Mouse (Mus musculus) midbrain, postnatal 0 days (tissue): ENCODE measurements at regions not wholly inside any gene's neighbourhood (a gene's known extent, or its start where the extent isn't known, plus 50 kb on each side); places are given as distances from the start of the nearest gene placed in this dataset.
A peak's percentile ranks its signal among the peaks of the same experiment; 100 is the strongest.

Experiments
- ATAC-seq: fragments of 200-750 bp; cut with Nextera tagmentation; 2 replicates; pipeline ENCODE4 v1.8.0; 2017; ENCODE audit warnings: moderate number of reproducible peaks, mild to moderate bottlenecking, moderate TSS enrichment, moderate library complexity; ENCODE audit not compliant: low FRiP score
- DNase-seq: peaks from one replicate; pipeline ENCODE4 v3.0.0-alpha.2; 2015; ENCODE audit warnings: low spot score
- H3K27ac ChIP-seq: fragments of 300-500 bp; sonication (generic); 2 replicates; pipeline ENCODE4 v1.5.1; 2014; ENCODE audit warnings: low read depth, mild to moderate bottlenecking, low read length, mixed read lengths
- H3K27me3 ChIP-seq: fragments of 300-500 bp; sonication (generic); 2 replicates; pipeline ENCODE4 v1.6.1; 2014; ENCODE audit warnings: low read length, control low read depth, mixed read lengths; ENCODE audit not compliant: insufficient read depth
- H3K36me3 ChIP-seq: fragments of 300-500 bp; sonication (generic); 2 replicates; pipeline ENCODE4 v1.6.1; 2014; ENCODE audit warnings: low read length, control low read depth, mixed read lengths; ENCODE audit not compliant: insufficient read depth
- H3K4me1 ChIP-seq: fragments of 300-500 bp; sonication (generic); 2 replicates; pipeline ENCODE4 v1.6.1; 2014; ENCODE audit warnings: mild to moderate bottlenecking, control low read depth, antibody characterized with exemption, low read length, mixed read lengths; ENCODE audit not compliant: insufficient read depth
- H3K4me2 ChIP-seq: fragments of 300-500 bp; sonication (generic); 2 replicates; pipeline ENCODE4 v1.6.1; 2014; ENCODE audit warnings: low read depth, mild to moderate bottlenecking, low read length, mixed read lengths; ENCODE audit not compliant: poor library complexity, severe bottlenecking
- H3K4me3 ChIP-seq: fragments of 300-500 bp; sonication (generic); 2 replicates; pipeline ENCODE4 v1.5.1; 2014; ENCODE audit warnings: low read depth, mild to moderate bottlenecking, low read length, moderate library complexity
- H3K9ac ChIP-seq: fragments of 300-500 bp; sonication (generic); replicated peaks from 2 replicates; pipeline ENCODE4 v1.6.1; 2014; ENCODE audit warnings: mild to moderate bottlenecking, low read length, moderate library complexity, mixed read lengths; ENCODE audit not compliant: poor library complexity, severe bottlenecking
- H3K9me3 ChIP-seq: fragments of 300-500 bp; sonication (generic); 2 replicates; pipeline ENCODE4 v1.6.1; 2016; ENCODE audit warnings: low read length, control low read depth
- CTCF ChIP-seq: IDR thresholded peaks from 2 replicates; pipeline ENCODE4 v1.5.1; 2016; ENCODE audit warnings: antibody characterized with exemption, mild to moderate bottlenecking
- WGBS: fragments of 180-500 bp; shearing (Covaris S2); extraction: QIAGEN DNeasy Blood & Tissue Kit; methylation state at CpG from one replicate; pipeline ENCODE4 v1.1.7; 2014; 5-methylcytosine and 5-hydroxymethylcytosine counted together

DNA sequence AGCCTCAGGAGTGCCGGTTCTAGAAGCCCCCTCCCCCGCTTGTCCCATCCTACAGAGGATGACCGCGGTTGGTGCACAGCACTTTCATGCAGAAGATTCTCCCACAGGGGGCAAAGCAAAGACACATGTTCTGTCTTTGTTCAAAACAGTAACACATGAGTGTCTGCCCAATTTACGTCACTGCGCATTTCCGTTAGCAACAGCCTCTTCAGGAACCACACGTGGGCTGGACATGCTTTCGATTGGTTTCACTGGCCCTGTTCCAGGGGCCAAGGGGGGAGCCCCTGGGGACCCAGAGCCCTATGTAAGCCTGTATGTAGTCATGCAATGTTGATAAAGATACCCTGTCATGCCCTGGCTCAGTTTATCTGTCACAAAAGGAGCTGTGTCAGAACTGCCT is 116.2 kb upstream of the Twist2 start:
- 59% methylated on average over 9 of the region's 9 CpGs for WGBS
- DNase-seq: no peak
- no peak overlapping the region for H3K4me2 ChIP-seq
- H3K27me3 ChIP-seq: no peaks in the 10 kb centered on the region
- H3K4me3 ChIP-seq: no peak overlapping the region
- H3K36me3 ChIP-seq: no peaks in the 10 kb centered on the region
- TF ChIP-seq CTCF: no peak
- H3K4me1 ChIP-seq: no peaks in the 10 kb centered on the region
- H3K9ac ChIP-seq: no peak overlapping the region
- no peak for ATAC-seq
- no peak overlapping the region for H3K27ac ChIP-seq
- H3K9me3 ChIP-seq: no peaks in the 10 kb centered on the region

DNA sequence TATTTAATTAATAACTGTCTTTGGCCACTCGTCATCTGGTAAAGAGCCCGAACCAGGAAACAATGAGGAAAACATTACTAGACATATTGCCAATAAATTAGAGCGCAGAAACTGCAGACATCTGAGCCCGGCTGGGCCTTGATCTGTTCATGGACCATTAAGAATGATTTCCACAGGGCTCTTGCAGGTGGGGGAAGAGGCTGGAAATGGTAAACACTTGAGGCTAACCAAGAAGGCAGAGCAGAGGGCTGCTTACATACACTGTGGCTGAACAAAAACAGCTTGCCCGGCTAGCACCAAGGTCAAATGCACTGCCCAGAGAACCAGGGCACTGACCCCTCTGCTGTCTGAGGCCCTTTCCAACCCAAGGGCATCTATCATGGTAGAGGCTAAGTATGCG is 115.5 kb upstream of the Twist2 start:
- 84% methylated on average over 6 of the region's 6 CpGs for WGBS

DNA sequence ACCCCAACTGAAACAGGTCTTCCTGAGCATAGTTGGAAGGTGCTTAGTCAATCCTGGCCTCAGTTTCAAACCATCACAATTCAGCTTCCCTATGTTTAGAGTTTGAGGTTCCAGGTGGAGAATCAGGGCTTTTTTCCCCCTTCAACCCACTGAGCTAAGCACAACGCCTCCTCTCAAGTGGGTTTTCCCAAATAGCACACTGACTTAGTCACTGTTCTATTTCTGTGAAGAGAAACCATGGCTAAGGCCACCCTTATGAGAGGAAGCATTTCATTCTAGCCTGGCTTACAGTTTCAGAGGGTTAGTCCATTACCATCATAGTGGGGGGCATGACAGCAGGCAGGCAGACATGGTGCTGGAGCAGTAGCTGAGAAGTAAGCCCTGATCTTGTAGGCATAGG is 109.7 kb upstream of the Twist2 start:
- no peak overlapping the region for H3K4me2 ChIP-seq
- ATAC-seq: no peak
- H3K27ac ChIP-seq: no peak overlapping the region
- no peak overlapping the region for H3K4me3 ChIP-seq
- H3K27me3 ChIP-seq: no peaks in the 10 kb centered on the region
- H3K9ac ChIP-seq: no peak overlapping the region
- no peak for TF ChIP-seq CTCF
- no peaks in the 10 kb centered on the region for H3K4me1 ChIP-seq
- DNase-seq: no peak
- no peaks in the 10 kb centered on the region for H3K36me3 ChIP-seq
- WGBS: 83% methylated on average over 1 of the region's 1 CpGs
- no peaks in the 10 kb centered on the region for H3K9me3 ChIP-seq

More for the DNA sequence above, 115.5 kb upstream of the Twist2 start:
- no peaks in the 10 kb centered on the region for H3K27me3 ChIP-seq
- DNase-seq: no peak
- H3K36me3 ChIP-seq: no peaks in the 10 kb centered on the region
- no peaks in the 10 kb centered on the region for H3K4me1 ChIP-seq
- no peak overlapping the region for H3K4me2 ChIP-seq
- no peaks in the 10 kb centered on the region for H3K9me3 ChIP-seq
- ATAC-seq: no peak
- H3K27ac ChIP-seq: no peak overlapping the region
- H3K4me3 ChIP-seq: no peak overlapping the region
- no peak overlapping the region for H3K9ac ChIP-seq
- no peak for TF ChIP-seq CTCF

DNA sequence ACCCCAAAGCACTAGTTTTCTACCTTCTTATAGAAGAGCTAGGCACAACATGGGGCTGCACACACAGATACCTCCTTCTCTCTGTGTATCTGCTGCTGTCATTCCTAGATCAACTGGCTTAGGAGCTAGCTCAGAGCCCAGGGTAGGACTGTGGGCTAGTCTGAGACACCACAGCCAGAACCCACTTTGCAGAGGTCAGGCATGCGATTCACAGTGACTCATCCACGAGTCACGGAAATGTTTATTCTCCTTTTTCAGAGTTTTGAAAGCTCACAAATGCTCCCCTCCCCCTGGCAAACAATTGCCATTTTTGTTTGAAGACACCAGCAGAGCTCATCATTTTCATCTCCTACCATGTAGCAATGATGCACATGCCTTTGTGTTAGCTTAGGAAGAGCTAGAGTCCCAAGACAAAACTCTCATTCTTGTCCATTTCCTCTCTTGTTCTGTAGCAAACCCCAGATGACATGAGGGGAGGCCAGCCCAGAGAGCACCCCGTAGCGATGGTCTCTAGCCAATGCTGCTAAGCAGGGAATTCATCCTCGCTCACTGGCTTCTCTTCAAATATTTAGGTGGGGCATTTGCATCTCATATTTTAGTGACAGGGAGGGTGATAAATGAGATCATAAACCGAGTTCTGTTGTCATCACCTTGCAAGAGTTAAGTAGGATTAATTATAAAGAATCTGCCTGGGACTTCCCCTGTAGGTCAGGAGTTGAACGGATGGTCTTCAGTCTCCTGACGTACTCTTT is 108.4 kb upstream of the Twist2 start:
- H3K36me3 ChIP-seq: no peaks in the 10 kb centered on the region
- H3K4me2 ChIP-seq: no peak overlapping the region
- DNase-seq (no peak), ATAC-seq (no peak)
- H3K9me3 ChIP-seq: no peaks in the 10 kb centered on the region
- H3K27me3 ChIP-seq: no peaks in the 10 kb centered on the region
- no peak overlapping the region for H3K9ac ChIP-seq
- H3K4me3 ChIP-seq: no peak overlapping the region
- no peak overlapping the region for H3K27ac ChIP-seq
- no peaks in the 10 kb centered on the region for H3K4me1 ChIP-seq
- 88% methylated on average over 9 of the region's 9 CpGs for WGBS
- no peak for TF ChIP-seq CTCF

DNA sequence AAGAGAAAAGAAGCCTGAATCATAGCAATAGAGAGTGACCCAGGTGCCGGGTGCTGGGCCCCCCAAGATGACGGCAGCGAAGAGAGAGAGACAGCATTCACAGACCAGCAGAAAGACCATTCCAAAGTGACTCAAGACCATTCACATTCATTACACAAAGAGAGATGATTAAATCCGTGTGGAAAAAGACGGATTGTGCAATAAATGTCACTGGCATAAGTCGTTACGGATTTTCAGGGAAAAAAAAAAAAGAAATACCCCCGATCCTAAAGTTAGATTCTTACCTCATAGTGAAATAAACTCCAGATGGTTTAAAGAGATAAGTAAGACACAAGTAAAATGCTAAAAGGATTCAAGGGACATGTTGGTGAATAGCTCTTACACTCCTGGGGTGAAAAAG is 104.2 kb upstream of the Twist2 start:
- Histone ChIP-seq H3K9ac (no peak overlapping the region), H3K4me1 (no peaks in the 10 kb centered on the region), H3K36me3 (no peaks in the 10 kb centered on the region), H3K27ac (no peak overlapping the region), H3K4me2 (no peak overlapping the region), H3K27me3 (no peaks in the 10 kb centered on the region), H3K9me3 (no peaks in the 10 kb centered on the region), H3K4me3 (no peak overlapping the region)
- 83% methylated on average over 8 of the region's 8 CpGs for WGBS
- DNase-seq (no peak), ATAC-seq (no peak)
- TF ChIP-seq CTCF: no peak

DNA sequence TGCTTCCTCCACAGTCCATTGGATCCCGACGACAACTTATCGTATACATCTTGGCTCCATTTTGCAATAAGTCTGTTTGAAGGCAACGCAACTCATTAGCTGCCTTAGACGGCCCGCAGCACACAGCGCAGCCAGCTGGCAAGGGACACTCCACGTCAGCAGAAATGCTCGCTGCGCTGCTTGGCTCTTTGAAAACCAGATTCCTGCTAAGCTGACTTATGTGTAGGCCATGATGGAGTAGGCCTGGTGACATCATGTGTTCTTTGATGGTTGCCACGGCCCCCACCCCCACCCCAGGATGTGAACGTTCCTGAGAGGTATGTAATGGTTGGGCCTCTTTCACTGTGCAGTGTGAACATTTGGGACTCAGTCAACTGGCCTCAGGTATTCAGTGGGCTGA is 99.8 kb upstream of the Twist2 start:
- no peaks in the 10 kb centered on the region for H3K4me1 ChIP-seq
- H3K27me3 ChIP-seq: no peaks in the 10 kb centered on the region
- 88% methylated on average over 12 of the region's 12 CpGs for WGBS
- no peaks in the 10 kb centered on the region for H3K36me3 ChIP-seq
- no peak overlapping the region for H3K4me3 ChIP-seq
- H3K27ac ChIP-seq: no peak overlapping the region
- H3K9me3 ChIP-seq: no peaks in the 10 kb centered on the region
- no peak overlapping the region for H3K4me2 ChIP-seq
- ATAC-seq (no peak), DNase-seq (peak; percentile 8)
- no peak for TF ChIP-seq CTCF
- H3K9ac ChIP-seq: no peak overlapping the region
